Mouse (Mus musculus) lung, embryonic 14.5 days (tissue): ENCODE measurements around the gene Fam102b. TPM values are rescaled to one million over a fixed set of nuclear protein-coding genes. Genes with fewer than 3 reads are reported as not detected.

Source experiments
- ATAC-seq: fragments of 200-750 bp; cut with Nextera tagmentation; 2 replicates; pipeline ENCODE4 v1.8.0; 2017; ENCODE audit warnings: mild to moderate bottlenecking, moderate TSS enrichment, moderate library complexity; ENCODE audit not compliant: insufficient read depth
- DNase-seq: peaks from one replicate; pipeline ENCODE4 v3.0.0-alpha.2; 2015
- H3K27ac ChIP-seq: fragments of 300-500 bp; sonication (generic); 2 replicates; pipeline ENCODE4 v1.5.1; 2014; ENCODE audit warnings: low read depth, mild to moderate bottlenecking, moderate library complexity
- H3K27me3 ChIP-seq: fragments of 300-500 bp; sonication (generic); 2 replicates; pipeline ENCODE4 v1.6.1; 2014; ENCODE audit warnings: low read length, control low read depth; ENCODE audit not compliant: insufficient read depth
- H3K36me3 ChIP-seq: fragments of 300-500 bp; sonication (generic); 2 replicates; pipeline ENCODE4 v1.6.1; 2014; ENCODE audit warnings: control low read depth; ENCODE audit not compliant: insufficient read depth
- H3K4me1 ChIP-seq: fragments of 300-500 bp; sonication (generic); 2 replicates; pipeline ENCODE4 v1.6.1; 2014; ENCODE audit warnings: antibody characterized with exemption, control low read depth; ENCODE audit not compliant: insufficient read depth
- H3K4me2 ChIP-seq: fragments of 300-500 bp; sonication (generic); 2 replicates; pipeline ENCODE4 v1.6.1; 2014; ENCODE audit warnings: mild to moderate bottlenecking
- H3K4me3 ChIP-seq: fragments of 300-500 bp; sonication (generic); 2 replicates; pipeline ENCODE4 v1.5.1; 2014; ENCODE audit warnings: low read depth, low read length
- H3K9ac ChIP-seq: fragments of 300-500 bp; sonication (generic); 2 replicates; pipeline ENCODE4 v1.6.1; 2014
- H3K9me3 ChIP-seq: fragments of 300-500 bp; sonication (generic); 2 replicates; pipeline ENCODE4 v1.6.1; 2016; ENCODE audit warnings: low read depth, low read length, control low read depth
- CTCF ChIP-seq: IDR thresholded peaks from 2 replicates; pipeline ENCODE4 v1.5.1; 2016; ENCODE audit warnings: antibody characterized with exemption, low read depth
- WGBS: fragments of 180-500 bp; shearing (Covaris S2); extraction: QIAGEN DNeasy Blood & Tissue Kit; methylation state at CpG from one replicate; pipeline ENCODE4 v1.1.7; 2014; 5-methylcytosine and 5-hydroxymethylcytosine counted together
- polyA plus RNA-seq: library from polyadenylated mRNA; unstranded; fragments of >200 nt; fragmentation: Nextera tagmentation; extraction: Ambion mirVana; gene quantifications from 2 replicates; pipeline ENCODE4 v1.2.1, GENCODE M21; 2014

Fam102b gene
- polyA plus RNA-seq = 16.6 and 18.0 TPM in 2 replicates

DNA sequence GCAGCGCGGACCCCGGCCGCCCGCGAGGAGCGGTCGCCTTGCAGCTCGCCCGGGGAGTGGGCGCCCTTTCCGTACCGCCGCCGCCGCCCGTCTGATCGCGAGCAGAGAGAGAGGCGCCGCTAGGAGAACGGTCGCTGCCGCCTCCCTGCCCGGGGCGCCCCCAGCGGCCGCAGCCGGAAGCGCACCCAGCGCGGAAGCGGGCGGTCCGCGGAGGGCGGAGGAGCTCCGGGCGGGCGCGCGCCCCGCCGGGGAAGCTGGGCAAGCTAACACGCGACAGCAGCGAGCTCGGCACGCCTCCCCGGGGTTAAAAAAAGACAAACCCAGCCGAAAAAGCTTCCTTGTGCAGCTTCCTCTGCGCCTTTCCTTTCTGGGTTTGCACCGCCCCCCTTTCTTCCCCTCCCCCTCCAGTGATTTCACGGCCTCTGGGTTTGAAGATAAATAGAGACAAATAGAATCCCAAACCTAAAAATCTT lies at the start of gene Fam102b:
TSS of gene Fam102b (minus strand) at position 93 of the 473 bp plus-strand sequence.
- 0% methylated on average over 51 of the region's 54 CpGs for WGBS
- Histone ChIP-seq H3K27me3 (no peaks in the 10 kb centered on the region), H3K9ac (peak within 1 kb of the TSS; percentile 83), H3K36me3 (no peaks in the 10 kb centered on the region), H3K4me2 (peak within 1 kb of the TSS; percentile 71), H3K4me1 (peaks cover 5% of the 10 kb centered on the region; the same call in 1 of the 2 replicates), H3K4me3 (peak within 1 kb of the TSS; percentile 68), H3K27ac (peak within 1 kb of the TSS; percentile 85), H3K9me3 (no peaks in the 10 kb centered on the region)
- DNase-seq (peak; percentile 97), ATAC-seq (peak; percentile 87)
- TF ChIP-seq CTCF = peak; percentile 56

GRCm38 (mm10) chr3:109062989-109063388 lies 35.6 kb upstream of the Fam102b start:
- Histone ChIP-seq H3K9me3 (no peaks in the 10 kb centered on the region), H3K4me2 (no peak overlapping the region), H3K36me3 (no peaks in the 10 kb centered on the region), H3K4me3 (no peak overlapping the region), H3K27ac (no peak overlapping the region), H3K4me1 (no peaks in the 10 kb centered on the region), H3K9ac (no peak overlapping the region), H3K27me3 (no peaks in the 10 kb centered on the region)
- ATAC-seq = no peak
- TF ChIP-seq CTCF = peak; percentile 80
- peak; percentile 89 for DNase-seq
- 2% methylated on average over 6 of the region's 6 CpGs for WGBS

DNA sequence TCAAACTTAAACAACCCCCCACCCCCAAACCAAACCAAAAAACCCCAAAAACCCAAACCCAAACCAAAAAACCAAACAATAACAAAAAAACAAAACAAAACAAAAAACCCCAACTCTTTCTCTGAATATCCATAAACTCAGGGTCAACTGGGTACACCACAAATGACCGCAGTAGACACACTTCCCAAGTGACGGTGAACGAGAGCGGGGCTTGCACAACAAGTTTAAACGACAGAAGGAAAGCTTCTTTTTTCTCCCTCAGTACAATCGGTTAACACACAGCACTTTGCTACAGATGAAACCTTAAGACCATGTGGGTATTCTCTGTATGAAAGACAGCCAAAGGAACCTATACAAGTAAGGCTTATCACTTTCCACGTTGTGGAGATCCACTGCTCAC lies 35.0 kb upstream of the Fam102b start:
- no peak overlapping the region for H3K9ac ChIP-seq
- H3K4me3 ChIP-seq = no peak overlapping the region
- no peaks in the 10 kb centered on the region for H3K4me1 ChIP-seq
- no peak for DNase-seq
- no peak for ATAC-seq
- H3K9me3 ChIP-seq = no peaks in the 10 kb centered on the region
- no peak overlapping the region for H3K4me2 ChIP-seq
- H3K27ac ChIP-seq = no peak overlapping the region
- 66% methylated on average over 7 of the region's 7 CpGs for WGBS
- H3K27me3 ChIP-seq = no peaks in the 10 kb centered on the region
- no peak for TF ChIP-seq CTCF
- no peaks in the 10 kb centered on the region for H3K36me3 ChIP-seq

GRCm38 (mm10) chr3:109059903-109060302 lies 32.5 kb upstream of the Fam102b start:
- ATAC-seq (no peak), DNase-seq (no peak)
- 62% methylated on average over 8 of the region's 8 CpGs for WGBS

DNA sequence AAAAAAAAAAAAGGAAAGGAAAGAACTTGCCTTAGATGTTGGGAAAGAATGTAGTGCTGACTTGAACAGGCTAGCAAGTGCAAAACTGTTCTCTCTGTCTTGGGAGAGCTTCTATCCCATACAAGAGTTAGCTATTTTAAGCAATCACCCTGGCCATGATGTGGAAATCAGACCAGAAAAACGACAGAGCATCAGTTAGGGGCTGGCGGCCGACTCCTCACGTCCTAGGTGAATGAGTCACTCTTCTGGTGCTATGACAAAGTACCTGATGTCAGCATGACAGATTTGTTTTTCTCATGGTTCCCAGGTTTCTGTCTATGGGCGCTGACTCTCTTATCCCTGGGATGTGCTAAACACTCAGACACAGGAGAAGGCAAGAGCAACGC lies 24.5 kb upstream of the Fam102b start:
- Histone ChIP-seq H3K4me2 (no peak overlapping the region), H3K9ac (no peak overlapping the region), H3K36me3 (no peaks in the 10 kb centered on the region), H3K4me1 (peaks cover 11% of the 10 kb centered on the region), H3K27ac (no peak overlapping the region), H3K27me3 (no peaks in the 10 kb centered on the region), H3K4me3 (no peak overlapping the region), H3K9me3 (no peaks in the 10 kb centered on the region)
- 60% methylated on average over 6 of the region's 6 CpGs for WGBS
- DNase-seq = no peak
- ATAC-seq = no peak
- no peak for TF ChIP-seq CTCF

More at GRCm38 (mm10) chr3:109059903-109060302, 32.5 kb upstream of the Fam102b start:
- no peak overlapping the region for H3K4me3 ChIP-seq
- TF ChIP-seq CTCF = no peak
- no peaks in the 10 kb centered on the region for H3K27me3 ChIP-seq
- H3K9me3 ChIP-seq = no peaks in the 10 kb centered on the region
- H3K36me3 ChIP-seq = no peaks in the 10 kb centered on the region
- no peaks in the 10 kb centered on the region for H3K4me1 ChIP-seq
- no peak overlapping the region for H3K9ac ChIP-seq
- no peak overlapping the region for H3K4me2 ChIP-seq
- no peak overlapping the region for H3K27ac ChIP-seq

DNA sequence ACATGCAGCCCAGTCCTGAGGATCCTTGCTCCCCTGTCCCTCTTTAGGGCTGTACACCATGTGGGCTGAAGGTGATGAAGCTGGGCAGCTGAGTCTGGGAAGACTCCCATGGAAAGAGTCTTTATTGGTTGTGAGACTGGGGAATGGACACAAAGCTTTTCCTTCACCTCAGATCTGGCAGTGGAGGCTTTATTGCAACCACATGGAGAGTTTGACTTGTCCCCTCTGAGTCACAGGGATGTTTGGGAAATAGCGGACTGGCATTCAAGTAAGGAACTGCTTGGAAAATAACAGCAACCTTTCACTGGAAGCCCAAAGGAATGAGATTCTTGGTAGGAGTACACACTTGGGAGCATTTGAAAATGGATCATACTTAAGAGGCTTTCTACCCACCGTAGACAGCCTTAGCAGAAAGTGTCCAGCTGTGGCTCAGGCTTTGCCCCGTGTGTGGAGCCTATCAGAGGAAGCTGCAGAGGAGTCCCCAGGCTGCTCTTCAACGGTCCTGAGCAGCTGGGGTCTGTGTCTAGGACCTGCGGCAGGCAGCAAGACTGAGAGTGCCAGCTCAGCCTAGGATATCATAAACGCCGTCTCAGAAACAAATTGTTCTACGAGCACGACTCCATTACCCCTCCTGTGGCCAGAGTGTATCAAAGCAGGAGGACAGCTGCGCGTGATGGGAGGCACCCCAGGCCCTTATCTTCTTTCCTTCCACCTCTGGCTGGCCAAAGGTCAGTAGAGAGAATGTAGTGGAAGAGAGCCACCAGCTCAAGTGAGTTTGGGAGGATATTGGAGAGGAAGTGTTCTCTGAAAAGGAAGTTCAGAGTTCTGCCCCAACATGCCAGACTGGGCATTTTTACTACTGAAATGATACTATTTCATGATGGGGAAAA lies 23.9 kb upstream of the Fam102b start:
- H3K27me3 ChIP-seq = no peaks in the 10 kb centered on the region
- H3K4me2 ChIP-seq = 0 out of 2 replicates have a peak overlapping the region, but pooled peaks have one; percentile 25
- H3K9me3 ChIP-seq = no peaks in the 10 kb centered on the region
- ATAC-seq = peak; percentile 68
- H3K4me3 ChIP-seq = no peak overlapping the region
- peak; percentile 43 for DNase-seq
- peak; percentile 38 for TF ChIP-seq CTCF
- H3K4me1 ChIP-seq = peaks cover 11% of the 10 kb centered on the region
- 20% methylated on average over 11 of the region's 11 CpGs for WGBS
- no peak overlapping the region for H3K27ac ChIP-seq
- H3K36me3 ChIP-seq = no peaks in the 10 kb centered on the region
- no peak overlapping the region for H3K9ac ChIP-seq

DNA sequence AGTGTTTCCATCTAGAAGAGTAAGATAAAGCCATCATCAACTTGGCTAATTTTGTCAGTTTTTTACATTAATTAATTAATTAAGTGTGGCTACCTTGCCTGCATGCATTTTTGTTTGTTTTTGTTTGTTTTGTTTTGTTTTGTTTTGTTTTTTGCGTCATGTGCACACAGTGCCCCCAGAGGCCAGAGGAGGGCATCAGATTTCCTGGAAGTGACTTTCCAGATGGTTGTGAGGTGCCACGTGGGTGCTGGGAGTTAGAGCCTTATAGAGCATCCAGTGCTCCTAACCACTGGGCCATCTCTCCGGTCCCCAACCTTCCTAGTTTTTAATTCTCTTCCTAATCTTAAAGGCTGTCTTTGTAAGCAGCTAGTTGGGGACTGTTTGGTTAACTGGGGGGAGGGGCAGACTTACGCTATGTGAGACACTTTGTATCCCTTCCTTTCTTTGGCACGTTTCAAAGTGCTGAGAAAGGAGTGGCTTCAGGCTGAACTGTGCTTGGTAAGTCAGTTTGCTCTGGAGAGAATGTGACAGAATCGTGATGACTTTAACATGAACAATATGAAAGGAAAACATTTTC lies 20.4 kb upstream of the Fam102b start:
- H3K36me3 ChIP-seq = no peaks in the 10 kb centered on the region
- no peak overlapping the region for H3K9ac ChIP-seq
- H3K9me3 ChIP-seq = no peaks in the 10 kb centered on the region
- H3K27me3 ChIP-seq = no peaks in the 10 kb centered on the region
- H3K4me3 ChIP-seq = no peak overlapping the region
- H3K4me1 ChIP-seq = peaks cover 11% of the 10 kb centered on the region
- 24% methylated on average over 6 of the region's 6 CpGs for WGBS
- H3K27ac ChIP-seq = no peak overlapping the region
- no peak overlapping the region; the same call in 1 of the 2 replicates for H3K4me2 ChIP-seq
- ATAC-seq (peak; percentile 50; the same call in 1 of the 2 replicates), DNase-seq (peak; percentile 45)
- TF ChIP-seq CTCF = peak; percentile 36; the same call in 1 of the 2 replicates
